Mouse (Mus musculus) liver, embryonic 15.5 days (tissue): Measurements from ENCODE around the gene Cyth4. TPM values are rescaled to one million over a fixed set of nuclear protein-coding genes. Genes with fewer than 3 reads are reported as not detected.

Experiments used
- ATAC-seq: fragments of 200-750 bp; cut with Nextera tagmentation; 2 replicates; pipeline ENCODE4 v1.8.0; 2017; ENCODE audit warnings: moderate number of reproducible peaks, mild to moderate bottlenecking, moderate library complexity; ENCODE audit not compliant: insufficient read depth
- H3K27ac ChIP-seq: fragments of 300-500 bp; sonication (generic); replicated peaks from 2 replicates; pipeline ENCODE4 v1.5.1; 2015; ENCODE audit warnings: mild to moderate bottlenecking, inconsistent platforms
- H3K27me3 ChIP-seq: fragments of 300-500 bp; sonication (generic); 2 replicates; pipeline ENCODE4 v1.6.1; 2015; ENCODE audit warnings: mild to moderate bottlenecking, inconsistent platforms
- H3K36me3 ChIP-seq: fragments of 300-500 bp; sonication (generic); replicated peaks from 2 replicates; pipeline ENCODE4 v1.6.1; 2015; ENCODE audit warnings: moderate library complexity, mild to moderate bottlenecking, inconsistent platforms
- H3K4me1 ChIP-seq: fragments of 300-500 bp; sonication (generic); replicated peaks from 2 replicates; pipeline ENCODE4 v1.6.1; 2015; ENCODE audit warnings: inconsistent platforms
- H3K4me2 ChIP-seq: fragments of 300-500 bp; sonication (generic); 2 replicates; pipeline ENCODE4 v1.6.1; 2015; ENCODE audit warnings: moderate library complexity, mild to moderate bottlenecking, inconsistent platforms
- H3K4me3 ChIP-seq: fragments of 300-500 bp; sonication (generic); replicated peaks from 2 replicates; pipeline ENCODE4 v1.5.1; 2015; ENCODE audit warnings: mild to moderate bottlenecking, inconsistent platforms
- H3K9ac ChIP-seq: fragments of 300-500 bp; sonication (generic); 2 replicates; pipeline ENCODE4 v1.6.1; 2015; ENCODE audit warnings: moderate library complexity, mild to moderate bottlenecking, inconsistent platforms
- H3K9me3 ChIP-seq: fragments of 300-500 bp; sonication (generic); replicated peaks from 2 replicates; pipeline ENCODE4 v1.6.1; 2016; ENCODE audit warnings: inconsistent platforms
- WGBS: fragments of 180-500 bp; shearing (Covaris S2); methylation state at CpG from one replicate; pipeline ENCODE4 v1.1.7; 2015; ENCODE audit warnings: mixed read lengths; ENCODE audit not compliant: insufficient replicate concordance; 5-methylcytosine and 5-hydroxymethylcytosine counted together
- polyA plus RNA-seq: library from polyadenylated mRNA; unstranded; fragments of >200 nt; fragmentation: Nextera tagmentation; extraction: Ambion mirVana; gene quantifications from 2 replicates; pipeline ENCODE4 v1.2.1, GENCODE M21; 2015

Cyth4 gene
- polyA plus RNA-seq, 1 experiment from 2014 or later: 13.5 TPM

GRCm38 (mm10) chr15:78623426-78623825 lies 26.6 kb downstream of the Cyth4 start:
- ATAC-seq: no peak
- Histone ChIP-seq H3K27me3 (no peaks in the 10 kb centered on the region), H3K27ac (no peak overlapping the region), H3K4me1 (no peaks in the 10 kb centered on the region), H3K4me2 (no peak overlapping the region), H3K36me3 (no peaks in the 10 kb centered on the region), H3K9ac (no peak overlapping the region), H3K9me3 (no peaks in the 10 kb centered on the region), H3K4me3 (no peak overlapping the region)
- WGBS: 12% methylated on average over 5 of the region's 5 CpGs

- no peaks in the 10 kb centered on the region for H3K27me3 ChIP-seq
- ATAC-seq: no peak
- 48% methylated on average over 13 of the region's 13 CpGs for WGBS
- no peaks in the 10 kb centered on the region for H3K4me1 ChIP-seq
- H3K9ac ChIP-seq: no peak overlapping the region
- no peaks in the 10 kb centered on the region for H3K36me3 ChIP-seq
- no peak overlapping the region for H3K27ac ChIP-seq
- H3K4me2 ChIP-seq: no peak overlapping the region
- no peaks in the 10 kb centered on the region for H3K9me3 ChIP-seq
- H3K4me3 ChIP-seq: no peak overlapping the region
Measured at GRCm38 (mm10) chr15:78624431-78624950, 27.6 kb downstream of the Cyth4 start.

- Histone ChIP-seq H3K27me3 (no peaks in the 10 kb centered on the region), H3K4me2 (no peak overlapping the region), H3K4me3 (no peak overlapping the region), H3K4me1 (no peaks in the 10 kb centered on the region), H3K9ac (no peak overlapping the region), H3K36me3 (no peaks in the 10 kb centered on the region), H3K9me3 (no peaks in the 10 kb centered on the region), H3K27ac (no peak overlapping the region)
- 70% methylated on average over 3 of the region's 3 CpGs for WGBS
- ATAC-seq: no peak
Measured at GRCm38 (mm10) chr15:78624961-78625360, 28.1 kb downstream of the Cyth4 start.

- no peak overlapping the region for H3K4me3 ChIP-seq
- H3K4me1 ChIP-seq: no peaks in the 10 kb centered on the region
- no peak overlapping the region for H3K4me2 ChIP-seq
- H3K27me3 ChIP-seq: no peaks in the 10 kb centered on the region
- no peaks in the 10 kb centered on the region for H3K36me3 ChIP-seq
- H3K9ac ChIP-seq: no peak overlapping the region
- H3K9me3 ChIP-seq: no peaks in the 10 kb centered on the region
- WGBS: 63% methylated on average over 13 of the region's 13 CpGs
- no peak for ATAC-seq
- no peak overlapping the region for H3K27ac ChIP-seq
Measured at GRCm38 (mm10) chr15:78626285-78626684, 29.4 kb downstream of the Cyth4 start.

- Histone ChIP-seq H3K36me3 (no peaks in the 10 kb centered on the region), H3K27ac (no peak overlapping the region), H3K4me3 (no peak overlapping the region), H3K27me3 (no peaks in the 10 kb centered on the region; the same call in 1 of the 2 replicates), H3K9me3 (no peaks in the 10 kb centered on the region), H3K4me2 (no peak overlapping the region), H3K9ac (no peak overlapping the region), H3K4me1 (no peaks in the 10 kb centered on the region)
- ATAC-seq: no peak
- 45% methylated on average over 2 of the region's 2 CpGs for WGBS
Measured at GRCm38 (mm10) chr15:78632387-78632786, 35.5 kb downstream of the Cyth4 start.

GRCm38 (mm10) chr15:78633413-78633812 lies 36.6 kb downstream of the Cyth4 start:
- no peaks in the 10 kb centered on the region for H3K36me3 ChIP-seq
- H3K27me3 ChIP-seq: peaks cover 7% of the 10 kb centered on the region; the same call in 1 of the 2 replicates
- no peak overlapping the region for H3K4me3 ChIP-seq
- H3K9ac ChIP-seq: no peak overlapping the region
- H3K9me3 ChIP-seq: no peaks in the 10 kb centered on the region
- H3K27ac ChIP-seq: no peak overlapping the region
- no peaks in the 10 kb centered on the region for H3K4me1 ChIP-seq
- 62% methylated on average over 5 of the region's 5 CpGs for WGBS
- ATAC-seq: no peak
- no peak overlapping the region for H3K4me2 ChIP-seq

GRCm38 (mm10) chr15:78634095-78634737 lies 37.4 kb downstream of the Cyth4 start:
- Histone ChIP-seq H3K36me3 (no peaks in the 10 kb centered on the region), H3K4me3 (no peak overlapping the region), H3K27me3 (peaks cover 7% of the 10 kb centered on the region; the same call in 1 of the 2 replicates), H3K4me1 (no peaks in the 10 kb centered on the region), H3K27ac (no peak overlapping the region), H3K9ac (no peak overlapping the region), H3K9me3 (no peaks in the 10 kb centered on the region), H3K4me2 (no peak overlapping the region)
- no peak for ATAC-seq
- WGBS: 28% methylated on average over 10 of the region's 10 CpGs

GRCm38 (mm10) chr15:78635231-78635630 lies 38.4 kb downstream of the Cyth4 start:
- Histone ChIP-seq H3K4me1 (no peaks in the 10 kb centered on the region), H3K4me2 (no peak overlapping the region), H3K9me3 (no peaks in the 10 kb centered on the region), H3K4me3 (no peak overlapping the region), H3K27me3 (peaks cover 7% of the 10 kb centered on the region; the same call in 1 of the 2 replicates), H3K9ac (no peak overlapping the region), H3K36me3 (no peaks in the 10 kb centered on the region), H3K27ac (no peak overlapping the region)
- no peak for ATAC-seq
- 44% methylated on average over 7 of the region's 7 CpGs for WGBS

GRCm38 (mm10) chr15:78643633-78644032 lies 46.8 kb downstream of the Cyth4 start:
- no peak for ATAC-seq
- Histone ChIP-seq H3K4me1 (no peaks in the 10 kb centered on the region), H3K36me3 (no peaks in the 10 kb centered on the region), H3K27ac (no peak overlapping the region), H3K9ac (no peak overlapping the region), H3K4me3 (no peak overlapping the region), H3K27me3 (0 out of 2 replicates have a peak, but pooled peaks cover 3% of the 10 kb centered on the region), H3K4me2 (no peak overlapping the region), H3K9me3 (no peaks in the 10 kb centered on the region)
- WGBS: 28% methylated on average over 6 of the region's 6 CpGs

GRCm38 (mm10) chr15:78644606-78645005 lies 47.8 kb downstream of the Cyth4 start:
- no peak overlapping the region for H3K9ac ChIP-seq
- H3K4me3 ChIP-seq: no peak overlapping the region
- 32% methylated on average over 8 of the region's 8 CpGs for WGBS
- no peak overlapping the region for H3K27ac ChIP-seq
- H3K9me3 ChIP-seq: no peaks in the 10 kb centered on the region
- 0 out of 2 replicates have a peak, but pooled peaks cover 3% of the 10 kb centered on the region for H3K27me3 ChIP-seq
- no peaks in the 10 kb centered on the region for H3K4me1 ChIP-seq
- ATAC-seq: no peak
- H3K4me2 ChIP-seq: no peak overlapping the region
- H3K36me3 ChIP-seq: no peaks in the 10 kb centered on the region

GRCm38 (mm10) chr15:78647746-78648145 lies 50.9 kb downstream of the Cyth4 start:
- Histone ChIP-seq H3K4me1 (no peaks in the 10 kb centered on the region), H3K4me2 (no peak overlapping the region), H3K9ac (no peak overlapping the region), H3K9me3 (no peaks in the 10 kb centered on the region), H3K27ac (no peak overlapping the region), H3K4me3 (no peak overlapping the region), H3K27me3 (0 out of 2 replicates have a peak, but pooled peaks cover 2% of the 10 kb centered on the region), H3K36me3 (no peaks in the 10 kb centered on the region)
- no peak for ATAC-seq
- WGBS: 59% methylated on average over 4 of the region's 4 CpGs

- Histone ChIP-seq H3K9ac (no peak overlapping the region), H3K9me3 (no peaks in the 10 kb centered on the region), H3K4me1 (no peaks in the 10 kb centered on the region), H3K4me2 (no peak overlapping the region), H3K27ac (no peak overlapping the region), H3K36me3 (no peaks in the 10 kb centered on the region), H3K4me3 (no peak overlapping the region), H3K27me3 (no peaks in the 10 kb centered on the region)
- WGBS: 40% methylated on average over 4 of the region's 4 CpGs
- ATAC-seq: no peak
Measured at GRCm38 (mm10) chr15:78651169-78651568, 54.3 kb downstream of the Cyth4 start.
